Mouse (Mus musculus) stomach, embryonic 14.5 days (tissue): ENCODE results near the gene Dock10. TPM values are rescaled to one million over a fixed set of nuclear protein-coding genes. Genes with fewer than 3 reads are reported as not detected.

Experiments
- ATAC-seq: fragments of 200-750 bp; cut with Nextera tagmentation; 2 replicates; pipeline ENCODE4 v1.8.0; 2017; ENCODE audit warnings: low read depth, moderate TSS enrichment; ENCODE audit not compliant: insufficient number of reproducible peaks, insufficient read depth, low FRiP score
- H3K27ac ChIP-seq: fragments of 300-500 bp; sonication (generic); 2 replicates; pipeline ENCODE4 v1.5.1; 2014; ENCODE audit warnings: mild to moderate bottlenecking, low read length, moderate library complexity, mixed read lengths
- H3K27me3 ChIP-seq: fragments of 300-500 bp; sonication (generic); 2 replicates; pipeline ENCODE4 v1.6.1; 2014; ENCODE audit warnings: low read length, control low read depth, mixed read lengths; ENCODE audit not compliant: control insufficient read depth, insufficient read depth
- H3K36me3 ChIP-seq: fragments of 300-500 bp; sonication (generic); 2 replicates; pipeline ENCODE4 v1.6.1; 2014; ENCODE audit warnings: mild to moderate bottlenecking, control low read depth, low read length, moderate library complexity, mixed read lengths; ENCODE audit not compliant: control insufficient read depth, insufficient read depth
- H3K4me1 ChIP-seq: fragments of 300-500 bp; sonication (generic); 2 replicates; pipeline ENCODE4 v1.6.1; 2014; ENCODE audit warnings: low read length, control low read depth, mixed read lengths; ENCODE audit not compliant: control insufficient read depth, insufficient read depth
- H3K4me2 ChIP-seq: fragments of 300-500 bp; sonication (generic); replicated peaks from 2 replicates; pipeline ENCODE4 v1.6.1; 2014; ENCODE audit warnings: low read depth, low read length, control low read depth
- H3K4me3 ChIP-seq: fragments of 300-500 bp; sonication (generic); 2 replicates; pipeline ENCODE4 v1.5.1; 2014; ENCODE audit warnings: low read depth, low read length, control low read depth
- H3K9ac ChIP-seq: fragments of 300-500 bp; sonication (generic); replicated peaks from 2 replicates; pipeline ENCODE4 v1.6.1; 2014; ENCODE audit warnings: low read depth, mild to moderate bottlenecking, control low read depth, low read length, moderate library complexity, mixed read lengths
- H3K9me3 ChIP-seq: fragments of 300-500 bp; sonication (generic); 2 replicates; pipeline ENCODE4 v1.6.1; 2016; ENCODE audit warnings: low read depth, low read length, control low read depth; ENCODE audit not compliant: control insufficient read depth
- WGBS: fragments of 180-500 bp; shearing (Covaris S2); extraction: QIAGEN DNeasy Blood & Tissue Kit; methylation state at CpG from one replicate; pipeline ENCODE4 v1.1.7; 2014; 5-methylcytosine and 5-hydroxymethylcytosine counted together
- polyA plus RNA-seq: library from polyadenylated mRNA; unstranded; fragments of >200 nt; fragmentation: Nextera tagmentation; extraction: Ambion mirVana; gene quantifications from 2 replicates; pipeline ENCODE4 v1.2.1, GENCODE M21; 2014

Dock10 gene
- polyA plus RNA-seq, 1 experiment from 2014 or later, result 9.4 TPM

GRCm38 (mm10) chr1:80483419-80483818 lies 274.9 kb downstream of the Dock10 start:
- Histone ChIP-seq H3K36me3 (no peaks in the 10 kb centered on the region), H3K27me3 (no peaks in the 10 kb centered on the region), H3K4me2 (no peak overlapping the region), H3K4me1 (no peaks in the 10 kb centered on the region), H3K4me3 (no peak overlapping the region), H3K27ac (no peak overlapping the region), H3K9me3 (no peaks in the 10 kb centered on the region), H3K9ac (no peak overlapping the region)
- no peak for ATAC-seq
- 68% methylated on average over 5 of the region's 5 CpGs for WGBS

GRCm38 (mm10) chr1:80474942-80475341 lies 283.4 kb downstream of the Dock10 start:
- H3K9me3 ChIP-seq, result no peaks in the 10 kb centered on the region
- no peak for ATAC-seq

GRCm38 (mm10) chr1:80472395-80472794 lies 285.9 kb downstream of the Dock10 start:
- Histone ChIP-seq H3K27me3 (no peaks in the 10 kb centered on the region), H3K9me3 (no peaks in the 10 kb centered on the region), H3K27ac (no peak overlapping the region), H3K4me1 (no peaks in the 10 kb centered on the region), H3K36me3 (no peaks in the 10 kb centered on the region), H3K9ac (no peak overlapping the region), H3K4me2 (no peak overlapping the region), H3K4me3 (no peak overlapping the region)
- no peak for ATAC-seq
- 93% methylated on average over 1 of the region's 1 CpGs for WGBS

More at GRCm38 (mm10) chr1:80474942-80475341, 283.4 kb downstream of the Dock10 start:
- H3K27ac ChIP-seq, result no peak overlapping the region
- H3K4me2 ChIP-seq, result no peak overlapping the region
- 79% methylated on average over 1 of the region's 1 CpGs for WGBS
- H3K9ac ChIP-seq, result no peak overlapping the region
- no peaks in the 10 kb centered on the region for H3K4me1 ChIP-seq
- H3K27me3 ChIP-seq, result no peaks in the 10 kb centered on the region
- H3K36me3 ChIP-seq, result no peaks in the 10 kb centered on the region
- no peak overlapping the region for H3K4me3 ChIP-seq

GRCm38 (mm10) chr1:80461348-80461747 lies 297.0 kb downstream of the Dock10 start, which contains the start of gene Gm45261:
Gene Gm45261, minus strand, starts transcription at chr1:80461448.
- Histone ChIP-seq H3K36me3 (no peaks in the 10 kb centered on the region), H3K4me1 (no peaks in the 10 kb centered on the region), H3K27ac (no peak within 1 kb of the TSS), H3K4me3 (no peak within 1 kb of the TSS), H3K4me2 (no peak within 1 kb of the TSS), H3K9me3 (no peaks in the 10 kb centered on the region), H3K9ac (no peak within 1 kb of the TSS), H3K27me3 (no peaks in the 10 kb centered on the region)
- no peak for ATAC-seq
- 90% methylated on average over 6 of the region's 6 CpGs for WGBS

- WGBS, result 87% methylated on average over 1 of the region's 1 CpGs
- Histone ChIP-seq H3K4me1 (no peaks in the 10 kb centered on the region), H3K9me3 (no peaks in the 10 kb centered on the region), H3K36me3 (no peaks in the 10 kb centered on the region), H3K27ac (no peak overlapping the region), H3K9ac (no peak overlapping the region), H3K4me2 (no peak overlapping the region), H3K4me3 (no peak overlapping the region), H3K27me3 (no peaks in the 10 kb centered on the region)
- ATAC-seq, result no peak
Measured at GRCm38 (mm10) chr1:80459923-80460322, 298.4 kb downstream of the Dock10 start.

GRCm38 (mm10) chr1:80459477-80459876 lies 298.9 kb downstream of the Dock10 start:
- no peaks in the 10 kb centered on the region for H3K36me3 ChIP-seq
- H3K27ac ChIP-seq, result no peak overlapping the region
- no peaks in the 10 kb centered on the region for H3K4me1 ChIP-seq
- no peaks in the 10 kb centered on the region for H3K9me3 ChIP-seq
- H3K9ac ChIP-seq, result no peak overlapping the region
- ATAC-seq, result no peak
- H3K27me3 ChIP-seq, result no peaks in the 10 kb centered on the region
- H3K4me2 ChIP-seq, result no peak overlapping the region
- H3K4me3 ChIP-seq, result no peak overlapping the region

- Histone ChIP-seq H3K27ac (no peak overlapping the region), H3K4me1 (no peaks in the 10 kb centered on the region), H3K9ac (no peak overlapping the region), H3K36me3 (no peaks in the 10 kb centered on the region), H3K27me3 (no peaks in the 10 kb centered on the region), H3K4me2 (no peak overlapping the region), H3K4me3 (no peak overlapping the region), H3K9me3 (no peaks in the 10 kb centered on the region)
- WGBS, result 72% methylated on average over 2 of the region's 2 CpGs
- ATAC-seq, result no peak
Measured at GRCm38 (mm10) chr1:80453971-80454370, 304.4 kb downstream of the Dock10 start.

GRCm38 (mm10) chr1:80451914-80452549 lies 306.3 kb downstream of the Dock10 start:
- WGBS, result 78% methylated on average over 1 of the region's 1 CpGs
- Histone ChIP-seq H3K9ac (no peak overlapping the region), H3K4me3 (no peak overlapping the region), H3K27me3 (no peaks in the 10 kb centered on the region), H3K9me3 (no peaks in the 10 kb centered on the region), H3K27ac (no peak overlapping the region), H3K4me2 (no peak overlapping the region), H3K4me1 (no peaks in the 10 kb centered on the region), H3K36me3 (no peaks in the 10 kb centered on the region)
- no peak for ATAC-seq
